Mouse (Mus musculus): ENCODE results near the gene Pheta1. TPM values are rescaled to one million over a fixed set of nuclear protein-coding genes. Genes with fewer than 3 reads are reported as not detected.

Gene Pheta1
- total RNA-seq, 2 experiments from 2014 or later, result 10.1 to 10.6 TPM

DNA sequence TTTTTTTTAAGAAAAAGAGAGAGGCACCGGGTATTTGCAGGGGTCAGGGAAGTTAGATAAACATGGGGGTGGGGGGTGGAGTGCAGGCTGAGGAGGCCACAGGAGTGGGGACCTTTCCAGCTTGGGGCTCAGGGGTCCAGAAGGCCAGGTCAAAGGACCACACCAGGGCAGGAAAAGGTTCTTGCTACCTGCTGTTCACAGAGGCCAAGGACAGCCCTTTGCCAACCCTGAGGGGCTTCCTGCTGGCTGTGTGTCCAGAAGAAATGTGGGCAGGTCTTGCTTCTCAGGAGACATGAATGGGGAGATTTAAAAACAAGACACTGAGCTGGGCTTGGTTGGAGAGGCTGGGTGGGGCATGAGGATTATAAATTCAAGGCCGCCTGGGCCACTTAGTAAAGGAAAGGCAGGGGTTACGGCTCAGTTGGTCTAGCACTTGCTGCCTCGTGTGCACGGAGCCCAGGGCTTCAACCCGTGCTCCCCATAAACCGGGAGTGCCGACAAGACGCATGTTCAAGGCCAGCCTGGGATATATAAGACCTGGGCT, 41.1 kb downstream of the Pheta1 start:
- DNase-seq, result no peak

DNA sequence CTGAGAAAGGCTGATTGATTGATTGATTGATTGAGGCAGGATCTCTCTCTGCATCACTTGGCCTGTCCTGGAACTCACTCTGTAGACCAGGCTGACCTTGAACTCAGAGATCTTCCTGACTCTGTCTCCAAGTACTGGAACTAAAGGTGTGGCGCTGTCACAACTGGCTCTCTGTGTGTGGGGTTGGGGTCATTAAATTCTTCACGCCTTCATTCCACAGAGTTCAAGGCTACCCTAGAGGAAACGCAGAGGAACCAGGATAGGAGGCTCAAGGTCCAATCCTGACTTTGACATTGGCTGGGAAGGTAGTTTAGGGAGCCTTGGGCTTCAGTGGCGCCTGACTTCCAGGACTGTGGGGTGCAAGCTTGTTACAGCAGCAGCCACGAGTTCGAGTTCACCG, 42.1 kb downstream of the Pheta1 start:
- DNase-seq, result no peak

DNA sequence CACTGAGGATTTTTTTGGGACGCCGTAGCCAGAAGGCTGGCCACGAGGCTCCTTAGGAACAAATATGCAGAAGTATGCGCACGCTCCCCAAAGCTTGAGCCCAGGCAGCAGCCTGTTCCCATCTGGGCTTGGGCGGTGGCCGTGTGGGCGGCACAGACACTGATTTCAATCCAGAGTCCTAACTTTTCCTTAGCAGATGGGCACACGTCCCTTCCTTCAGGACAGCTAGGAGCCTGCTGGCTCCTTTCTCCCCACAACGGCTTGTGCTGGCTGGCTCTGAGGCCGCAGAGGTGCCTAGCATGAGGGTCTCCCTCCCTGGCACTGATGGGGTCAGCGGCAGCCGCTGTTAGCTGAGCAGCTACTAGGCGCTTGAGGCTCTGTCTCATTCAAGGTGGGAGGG, 43.5 kb downstream of the Pheta1 start:
- DNase-seq, result no peak

DNA sequence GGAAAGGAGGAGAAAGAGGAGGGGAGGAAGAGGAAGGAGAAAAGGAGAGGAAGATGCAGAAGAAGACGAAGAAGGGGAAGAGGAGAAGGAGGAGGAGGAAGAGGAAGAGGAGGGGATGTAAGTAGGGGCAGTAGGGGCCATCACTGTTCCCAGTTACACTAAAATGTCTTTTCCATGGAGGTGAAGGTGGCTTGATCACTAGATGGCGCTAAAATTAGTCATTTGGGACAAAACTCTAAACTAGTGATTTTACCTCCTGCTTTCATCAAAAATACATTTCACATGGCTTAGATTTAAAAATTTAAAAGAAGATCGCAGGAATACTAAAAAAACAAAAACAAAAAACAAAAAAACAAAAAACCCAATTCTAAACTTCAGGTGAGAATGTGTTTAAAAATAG, 44.8 kb downstream of the Pheta1 start:
- DNase-seq, result no peak

DNA sequence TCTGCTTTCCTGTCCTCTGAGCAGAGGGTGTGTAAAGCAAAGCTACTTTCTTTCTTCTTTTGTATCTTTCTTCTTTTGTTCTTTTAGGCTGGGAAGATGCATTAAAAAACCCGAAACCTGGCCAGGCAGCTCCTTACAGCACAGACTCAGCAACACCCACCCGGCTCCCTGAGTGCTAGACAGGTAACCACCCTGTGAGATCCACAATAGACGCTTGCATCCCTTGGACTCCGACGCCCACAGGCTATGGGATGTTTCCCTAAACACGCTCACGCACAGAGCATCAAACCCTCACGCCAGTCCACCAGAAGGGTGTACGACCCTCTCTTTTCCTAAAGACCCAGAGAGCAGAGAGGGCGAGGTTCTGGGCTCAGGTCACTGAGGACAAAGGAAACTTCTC, 45.9 kb downstream of the Pheta1 start:
- DNase-seq, result no peak

DNA sequence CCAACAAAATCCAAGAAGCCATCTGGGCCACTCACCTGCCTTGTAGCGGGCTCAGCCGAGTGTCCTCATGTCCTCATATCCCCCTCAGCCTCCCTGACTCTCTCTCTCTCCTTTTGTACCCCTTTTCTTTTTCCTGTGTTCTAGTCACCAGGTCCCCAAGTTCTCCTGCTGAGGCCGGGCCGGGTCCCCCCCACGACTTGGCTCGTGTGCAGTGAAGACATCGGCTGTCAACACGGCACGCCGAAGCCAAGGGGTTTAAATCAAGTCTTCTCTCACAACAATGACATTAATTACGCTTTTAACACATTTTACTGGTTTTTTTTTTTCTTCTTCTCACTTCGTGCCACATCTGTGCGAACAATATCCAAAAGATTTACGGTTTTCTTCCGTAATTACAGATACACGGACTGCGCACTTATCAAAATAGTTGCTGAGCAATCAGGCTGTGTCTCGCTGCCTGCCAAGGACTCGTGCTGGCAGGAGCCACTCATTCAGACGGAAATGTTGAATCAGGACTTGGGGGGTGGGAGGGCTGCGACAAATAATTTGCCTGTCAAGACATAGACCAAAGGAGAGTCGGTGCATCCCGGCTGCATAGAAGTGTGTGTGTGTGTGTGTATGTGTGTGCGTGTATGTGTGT, 46.5 kb downstream of the Pheta1 start:
- no peak for DNase-seq

DNA sequence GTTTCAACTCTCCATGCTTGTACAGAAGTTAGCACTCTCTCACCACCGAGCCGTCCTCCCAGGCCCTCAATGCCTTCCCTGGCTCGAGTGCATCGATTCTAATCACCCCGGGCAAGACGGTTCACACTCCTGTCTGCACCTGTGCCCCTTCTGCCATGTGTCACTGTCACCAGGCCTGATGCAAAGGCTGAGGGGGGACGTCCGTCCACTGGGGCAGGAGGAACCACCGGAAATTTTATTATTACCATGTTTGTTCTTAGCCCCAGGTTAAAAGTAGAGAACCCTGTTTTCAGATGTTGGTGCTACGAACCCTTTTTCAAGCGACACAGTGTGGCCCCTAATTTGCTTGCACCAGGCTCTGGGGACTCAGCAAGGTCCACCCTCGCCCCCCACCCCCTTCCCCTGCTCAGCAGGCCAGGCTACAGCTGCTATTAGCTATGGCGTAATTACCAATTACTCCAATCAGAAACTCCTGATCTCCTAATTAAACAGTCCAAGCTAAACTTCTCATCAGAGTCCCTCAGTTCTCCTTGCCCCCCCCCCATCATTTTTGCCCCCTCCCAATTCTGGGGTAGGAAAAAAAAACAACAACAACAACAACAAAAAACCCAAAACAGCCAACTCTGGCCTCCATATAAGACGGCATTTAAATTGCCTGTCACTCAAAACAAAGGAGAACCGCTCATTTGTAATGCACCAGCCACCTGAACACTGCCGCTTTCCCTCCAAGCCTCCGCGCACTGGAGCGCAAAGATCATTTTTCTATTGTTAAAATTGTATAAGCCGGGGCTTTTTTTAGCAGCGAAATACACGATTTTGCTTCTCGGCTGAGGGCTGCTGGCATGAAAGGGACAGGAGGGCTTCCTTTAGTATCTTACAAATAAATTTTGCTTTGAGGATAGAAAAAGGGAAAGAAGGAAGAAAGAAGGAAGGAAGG, 54.3 kb downstream of the Pheta1 start:
- DNase-seq, result no peak

Small RNA genes within 50 kb of the gene (microRNA-seq; reads per million reads assigned to microRNA genes)
- 3.2 reads per million for gene Mir7031

Other genes with a start within 250 kb of the Pheta1 start
- 10 to 100 TPM; 20.1 to 24.0 TPM for gene Acad12, start 230.0 kb upstream of the Pheta1 start, total RNA-seq (2021)
- gene Acad10, start 188.5 kb upstream of the Pheta1 start, total RNA-seq (2021), result 10 to 100 TPM; 38.6 to 43.6 TPM
- gene Brap, start 188.4 kb upstream of the Pheta1 start, total RNA-seq (2021), result 10 to 100 TPM; 57.2 to 62.6 TPM
- 100 to 1,000 TPM; 156 to 219 TPM for gene Atxn2, start 137.6 kb upstream of the Pheta1 start, total RNA-seq (2021)
- gene Sh2b3, start 11.3 kb upstream of the Pheta1 start, total RNA-seq (2021), result 10 to 100 TPM; 37.0 to 41.7 TPM
- gene Cux2, start 201.1 kb downstream of the Pheta1 start, total RNA-seq (2021), result 10 to 100 TPM; 23.5 to 25.1 TPM

Data from adrenal gland, postnatal 10 days (tissue).